Mouse (Mus musculus): ENCODE data around the gene E430018J23Rik. TPM values are rescaled to one million over a fixed set of nuclear protein-coding genes. Genes with fewer than 3 reads are reported as not detected.
"Not testable (repeated sequence)": the region's sequence is repeated elsewhere in the genome, so short reads cannot be mapped to it uniquely, and the experiment has no call there.

Gene E430018J23Rik
- total RNA-seq (2021), result 1 to 10 TPM; 3.4 to 3.7 TPM
- long read RNA-seq, experiment 1, partial matches to known transcripts, result 0 of 1 reads
- long read RNA-seq, experiment 1, other reads (novel, unspliced or antisense), result 1 of 1 reads
- long read RNA-seq, experiment 2, result 0 reads

- peak; percentile 99 for DNase-seq
Observed at GRCm38 (mm10) chr7:127393157-127393943, at the start of gene E430018J23Rik. E430018J23Rik (minus strand) TSS chr7:127393629.

DNA sequence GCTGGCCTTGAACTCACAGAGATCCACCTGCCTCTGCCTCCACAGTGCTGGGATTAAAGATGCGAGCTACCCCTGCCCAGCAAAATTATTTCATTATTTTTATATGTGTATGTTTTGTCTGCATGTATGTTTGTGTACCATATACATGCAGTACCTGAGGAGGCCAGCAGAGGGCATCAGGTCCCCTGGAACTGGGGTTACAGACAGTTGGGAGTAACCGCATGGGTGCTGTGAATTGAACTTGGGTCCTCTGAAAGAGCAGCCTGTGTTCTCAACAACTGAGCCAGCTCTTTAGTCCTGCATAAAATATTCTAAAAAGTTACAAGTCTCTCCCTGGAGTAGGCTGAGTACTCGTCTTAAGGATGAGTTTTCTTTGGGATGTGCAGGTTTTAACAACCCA, 44.3 kb upstream of the E430018J23Rik start:
- DNase-seq, result no peak

DNA sequence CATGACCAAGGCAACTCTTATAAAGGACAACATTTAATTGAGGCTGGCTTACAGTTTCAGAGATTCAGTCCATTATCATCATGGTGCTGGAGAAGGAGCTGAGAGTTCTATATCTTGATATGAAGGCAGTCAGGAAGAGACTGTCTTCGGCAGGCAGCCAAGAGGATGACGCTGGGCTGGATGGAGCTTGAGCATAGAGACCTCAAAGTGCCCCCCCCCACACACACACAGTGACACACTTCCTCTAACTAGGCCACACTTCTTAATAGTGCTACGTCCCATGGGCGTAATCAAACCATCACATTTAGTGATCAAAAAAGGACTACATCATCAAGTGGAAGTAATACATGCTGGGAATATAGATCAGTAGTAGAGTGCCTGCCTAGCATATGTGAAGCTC, 41.8 kb upstream of the E430018J23Rik start:
- DNase-seq, result no peak

GRCm38 (mm10) chr7:127426354-127426753, 32.9 kb upstream of the E430018J23Rik start:
- peak; percentile 57 to 68 for DNase-seq

GRCm38 (mm10) chr7:127425911-127426310, 32.5 kb upstream of the E430018J23Rik start:
- DNase-seq, result no peak

GRCm38 (mm10) chr7:127425291-127425690, 31.9 kb upstream of the E430018J23Rik start:
- no peak for DNase-seq

DNA sequence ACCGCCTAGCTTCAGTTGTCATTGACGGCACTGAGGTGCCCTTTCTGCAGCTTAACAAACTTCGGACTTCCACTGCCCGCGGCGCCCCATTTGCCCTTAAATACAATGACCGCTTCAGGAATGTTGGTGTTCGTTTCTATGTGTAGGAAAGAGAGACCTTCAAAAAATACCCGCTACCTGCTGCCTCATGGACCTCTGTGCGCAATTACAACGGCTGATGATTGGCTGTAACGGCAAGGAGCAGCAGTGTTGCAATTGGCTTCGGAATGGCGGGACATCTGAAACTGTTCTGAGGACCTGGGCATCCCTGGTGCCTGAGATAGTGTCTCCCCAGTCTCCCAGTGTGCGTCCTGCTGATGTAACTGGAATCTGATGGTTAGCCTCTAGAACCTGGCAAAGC, 28.8 kb upstream of the E430018J23Rik start:
- DNase-seq, result peak in 1 of 2 experiments; percentile 20

DNA sequence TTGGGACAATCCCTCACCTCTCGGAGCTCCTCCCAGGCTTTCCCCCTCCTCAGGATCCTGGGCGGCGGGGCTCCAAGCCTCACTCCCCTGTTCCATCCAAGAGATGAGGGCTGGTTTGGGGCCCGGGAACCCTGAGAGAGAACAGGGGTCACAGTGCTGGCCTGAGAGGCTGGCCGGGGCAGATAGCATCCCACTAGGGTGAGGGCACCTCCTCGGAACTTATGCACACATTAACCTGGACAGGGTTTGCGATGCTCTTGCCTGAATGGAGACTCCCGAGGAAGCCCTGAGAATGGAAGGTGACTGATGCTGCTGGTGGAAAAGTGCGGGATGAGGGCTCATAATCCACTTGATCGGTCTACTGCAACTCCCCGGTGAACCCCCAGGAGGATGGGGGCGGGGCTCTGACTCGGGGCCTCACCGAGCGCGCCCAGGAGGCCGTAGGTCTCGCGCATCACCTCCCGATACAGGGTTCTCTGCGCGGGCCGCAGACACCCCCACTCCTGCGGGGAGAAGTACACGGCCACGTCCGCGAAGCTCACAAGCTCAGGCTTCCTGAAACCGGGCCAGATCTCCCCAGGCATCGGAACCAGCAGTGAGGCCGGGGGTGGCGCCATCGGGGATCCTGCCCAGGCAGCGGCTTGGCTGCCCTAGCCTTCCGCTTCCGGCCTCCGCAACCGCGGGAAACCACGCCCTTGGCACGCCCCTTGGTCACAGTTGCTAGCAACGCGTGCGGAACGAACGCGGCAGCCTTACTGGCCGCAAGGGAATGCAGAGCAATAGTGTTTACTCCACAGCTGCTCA, 28.2 kb upstream of the E430018J23Rik start, which contains the start of gene Zfp688:
TSS of gene Zfp688 (minus strand) at position 681 of the 804 bp plus-strand sequence.
- DNase-seq, result peak; percentile 97 to 98

DNA sequence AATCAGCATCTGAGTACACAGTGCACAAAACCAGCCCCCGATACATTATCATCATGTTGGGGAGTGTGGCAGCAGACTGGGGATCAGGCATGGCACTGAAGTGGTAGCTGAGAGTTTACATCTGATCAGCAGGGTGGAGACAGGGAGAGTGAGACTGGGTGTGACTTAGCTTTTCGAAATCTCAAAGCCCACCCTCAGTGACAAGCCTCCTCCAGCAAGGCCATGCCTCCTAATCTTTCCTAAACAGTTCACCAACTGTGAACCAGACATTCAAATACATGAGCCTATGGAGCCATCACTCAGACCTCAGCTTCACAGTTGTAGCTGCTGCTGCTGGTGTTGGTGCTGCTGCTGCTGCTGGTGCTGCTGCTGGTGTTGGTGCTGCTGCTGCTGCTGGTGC, 18.0 kb upstream of the E430018J23Rik start:
- no peak for DNase-seq

DNA sequence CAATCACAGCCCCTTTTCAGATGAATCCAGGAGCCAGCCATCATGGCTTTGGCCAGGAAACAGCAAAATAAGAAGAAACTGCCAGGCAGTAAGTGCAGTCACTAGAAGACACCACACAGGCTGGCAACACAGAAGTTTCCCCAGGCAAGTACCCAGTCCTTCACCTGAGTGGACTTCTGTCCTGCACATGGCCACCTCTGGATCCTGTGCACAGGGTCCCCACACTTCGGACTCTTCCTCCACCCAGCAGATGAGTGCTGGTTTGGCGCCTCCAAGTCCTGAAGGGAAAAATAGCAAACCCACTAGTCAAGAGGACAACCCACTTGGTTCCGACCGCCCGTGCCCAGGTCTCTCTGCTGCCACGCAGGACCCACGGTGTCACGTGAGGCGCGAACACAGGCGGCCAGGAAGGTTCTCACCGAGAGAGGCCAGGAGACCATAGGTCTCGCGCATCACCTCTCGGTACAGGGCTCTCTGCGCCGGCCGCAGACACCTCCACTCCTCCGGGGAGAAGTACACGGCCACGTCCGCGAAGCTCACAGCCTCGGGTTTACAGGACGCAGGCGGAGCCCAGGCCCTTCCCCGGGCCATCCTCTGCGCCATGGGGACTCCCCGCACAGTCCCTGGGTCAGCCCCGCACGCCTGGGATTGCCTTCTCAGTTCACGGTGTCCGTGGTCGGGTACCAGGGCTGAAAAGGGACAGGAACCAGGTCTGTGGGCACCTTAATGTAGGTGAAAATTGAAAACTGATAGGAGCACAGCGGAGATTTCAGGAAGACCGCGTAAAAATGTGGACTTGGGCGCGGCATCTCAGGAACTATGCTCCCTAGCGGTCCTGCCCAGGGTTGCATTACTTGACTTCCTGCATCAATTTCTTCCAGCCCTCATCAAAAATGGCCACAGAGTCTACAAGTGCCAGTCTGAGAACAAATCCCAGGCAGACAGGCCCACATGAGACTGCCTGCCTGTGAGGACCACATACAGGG, 12.9 kb upstream of the E430018J23Rik start, which contains the start of gene Zfp764:
TSS of gene Zfp764 (minus strand) at position 821 of the 986 bp plus-strand sequence.
- peak; percentile 91 to 95 for DNase-seq

DNA sequence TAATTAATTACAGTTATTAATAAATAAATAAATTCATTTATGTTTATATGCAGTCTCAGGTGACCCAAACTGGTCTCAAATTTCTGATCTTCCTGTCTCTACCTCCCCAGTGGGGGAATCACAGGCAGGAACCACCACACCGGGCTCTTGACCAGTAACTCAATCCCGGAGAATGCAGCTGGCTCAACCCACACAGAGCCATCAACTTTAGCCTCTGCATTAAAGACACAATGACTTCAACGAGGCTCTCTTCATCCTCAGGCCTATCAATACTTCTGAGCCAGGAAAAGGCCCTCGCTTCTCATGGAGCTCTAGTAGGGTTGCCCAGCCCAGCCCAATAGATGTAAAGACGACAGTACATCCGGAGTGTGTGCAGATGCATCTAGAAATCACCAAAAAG, 10.7 kb upstream of the E430018J23Rik start:
- not testable (repeated sequence) for DNase-seq

DNA sequence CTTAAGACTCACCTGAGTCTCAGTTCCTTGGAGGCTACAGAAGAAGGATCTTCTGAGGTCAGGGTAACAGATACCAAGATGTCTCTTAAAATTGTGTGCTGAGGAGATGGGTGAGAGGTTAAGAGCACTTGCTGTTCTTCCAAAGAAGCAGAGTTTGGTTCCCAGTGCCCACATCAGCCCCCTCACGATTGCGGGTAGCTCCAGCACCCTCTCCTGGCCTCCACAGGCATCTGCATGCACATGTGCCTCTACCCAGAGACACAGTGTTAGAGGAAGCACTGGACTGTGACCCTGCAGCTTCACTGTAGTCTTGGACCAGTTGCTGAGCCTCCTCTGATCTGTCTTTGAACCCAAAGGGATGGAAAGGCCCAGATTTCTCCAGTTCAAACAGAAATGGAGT, 9.6 kb upstream of the E430018J23Rik start:
- no peak for DNase-seq

DNA sequence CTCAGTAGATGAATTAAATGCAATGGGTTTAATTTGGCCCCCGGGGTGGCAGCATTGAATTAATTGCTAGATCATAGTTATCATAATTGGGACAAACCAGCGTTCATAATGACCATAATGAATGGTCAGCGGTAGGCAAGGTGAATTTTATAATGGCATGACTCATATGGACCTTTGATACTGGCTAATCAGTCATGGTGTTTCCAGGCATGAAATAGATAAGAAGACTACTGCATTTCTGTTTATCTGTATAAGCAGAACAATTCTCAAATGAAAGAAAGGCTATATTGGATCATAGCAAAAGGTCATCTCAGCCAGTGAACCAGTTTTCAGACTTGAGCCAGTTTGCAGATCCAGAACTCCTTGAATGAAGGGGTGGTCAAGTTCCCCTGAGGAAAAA, 6.9 kb upstream of the E430018J23Rik start:
- DNase-seq, result no peak

GRCm38 (mm10) chr7:127393944-127394333, 510 bp upstream of the E430018J23Rik start:
- no peak for DNase-seq

- no peak for DNase-seq
Observed at GRCm38 (mm10) chr7:127392251-127392824, 1.1 kb downstream of the E430018J23Rik start.

- DNase-seq, result no peak
Observed at GRCm38 (mm10) chr7:127391538-127391937, 1.9 kb downstream of the E430018J23Rik start.

DNA sequence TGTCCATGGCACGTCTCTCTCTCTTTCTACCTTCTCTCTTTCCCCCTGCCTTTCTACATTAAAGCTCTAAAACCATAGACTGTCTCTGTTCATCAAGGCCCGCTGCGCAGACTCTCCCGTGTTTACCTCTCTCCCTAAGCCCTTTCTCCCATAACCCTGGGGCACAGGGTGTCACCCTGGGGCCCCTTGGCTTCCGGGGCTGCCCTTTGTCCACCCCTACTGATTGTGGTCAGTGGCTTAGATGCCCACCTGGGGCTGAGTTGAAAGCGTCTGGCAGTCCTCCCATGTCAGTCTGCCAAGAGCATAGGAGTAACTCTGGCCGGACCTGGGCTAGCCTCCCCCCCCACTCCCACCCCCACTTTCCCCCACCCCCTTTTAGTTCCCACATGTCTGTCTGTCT, 3.1 kb downstream of the E430018J23Rik start:
- no peak for DNase-seq

DNA sequence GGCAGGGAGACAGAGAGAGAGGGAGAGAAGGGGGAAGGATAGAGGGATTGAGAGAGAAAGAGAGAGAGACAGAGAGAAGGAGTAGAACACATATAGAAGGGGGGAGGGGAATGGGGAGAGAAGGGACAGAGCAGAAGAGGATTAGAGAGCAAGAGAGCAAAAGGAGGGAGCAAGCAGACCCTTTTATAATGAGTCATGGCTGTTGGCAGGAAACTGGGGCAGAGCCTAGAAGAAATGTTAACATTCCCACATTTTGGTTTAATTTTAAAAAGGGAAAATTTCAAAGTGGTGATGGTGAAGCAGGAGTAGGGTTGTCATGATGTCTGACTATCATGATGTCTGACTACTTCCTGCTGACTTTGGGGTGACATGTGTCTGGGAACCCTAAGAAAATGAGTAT, 5.2 kb downstream of the E430018J23Rik start:
- not testable (repeated sequence) for DNase-seq

DNA sequence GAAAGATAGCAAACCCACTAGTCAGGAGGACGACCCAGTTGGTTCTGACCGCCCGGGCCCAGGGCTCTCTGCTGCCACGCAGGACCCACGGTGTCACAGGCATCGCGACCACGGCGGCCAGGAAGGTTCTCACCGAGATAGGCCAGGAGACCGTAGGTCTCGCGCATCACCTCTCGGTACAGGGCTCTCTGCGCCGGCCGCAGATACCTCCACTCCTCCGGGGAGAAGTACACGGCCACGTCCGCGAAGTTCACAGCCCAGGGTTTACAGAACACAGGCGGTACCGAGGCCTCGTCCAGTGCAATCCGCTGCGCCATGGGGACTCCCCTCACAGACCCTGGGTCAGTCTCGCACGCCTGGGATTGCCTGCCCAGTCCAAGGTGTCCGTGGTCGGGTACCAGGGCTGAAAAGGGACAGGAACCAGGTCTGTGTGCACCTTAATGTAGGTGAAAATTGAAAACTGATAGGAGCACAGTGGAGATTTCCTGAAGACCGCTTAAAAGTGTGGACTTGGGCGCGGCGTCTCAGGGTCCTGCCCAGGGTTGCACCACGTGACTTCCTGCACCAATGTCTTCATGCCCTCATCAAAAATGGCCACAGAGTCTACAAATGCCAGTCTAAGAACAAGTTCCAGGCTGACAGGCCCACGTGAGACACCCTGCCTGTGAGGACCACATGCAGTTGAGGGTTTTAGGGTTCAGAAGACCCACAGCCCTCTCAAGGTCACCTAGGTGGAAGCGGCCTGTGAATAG, 6.6 kb downstream of the E430018J23Rik start, which contains the start of gene 9130019O22Rik:
TSS of gene 9130019O22Rik (minus strand) at position 526 of the 752 bp plus-strand sequence.
- peak; percentile 95 to 97 for DNase-seq

DNA sequence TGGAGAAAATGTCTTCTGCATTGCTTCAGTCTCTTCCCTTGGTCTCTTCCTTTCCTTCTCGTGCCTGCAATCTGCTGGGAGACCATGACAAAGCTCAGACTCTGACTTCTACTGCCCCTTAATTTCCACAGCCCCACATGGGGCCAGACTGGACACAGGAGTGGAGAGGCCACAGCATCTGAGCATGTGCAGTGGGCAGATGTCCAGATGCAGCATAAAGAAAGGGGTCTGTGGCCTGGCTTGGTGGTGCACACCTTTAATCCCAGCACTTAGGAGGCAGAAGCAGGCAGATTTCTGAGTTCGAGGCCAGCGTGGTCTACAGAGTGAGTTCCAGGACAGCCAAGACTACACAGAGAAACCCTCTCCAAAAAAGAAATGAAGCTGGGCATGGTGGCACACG, 7.9 kb downstream of the E430018J23Rik start:
- DNase-seq, result not testable (repeated sequence)

Data from heart, adult 18-20 months (tissue).